Mouse (Mus musculus) heart, postnatal 0 days (tissue): Measurements from ENCODE around the gene Polr3a. TPM values are rescaled to one million over a fixed set of nuclear protein-coding genes. Genes with fewer than 3 reads are reported as not detected.
"Not testable (repeated sequence)": the region's sequence is repeated elsewhere in the genome, so short reads cannot be mapped to it uniquely, and the experiment has no call there.

Source experiments
- ATAC-seq: fragments of 200-750 bp; cut with Nextera tagmentation; 2 replicates; pipeline ENCODE4 v1.8.0; 2017; ENCODE audit warnings: low read depth, moderate number of reproducible peaks, moderate library complexity; ENCODE audit not compliant: insufficient read depth
- DNase-seq: peaks from one replicate; pipeline ENCODE4 v3.0.0-alpha.2; 2016; ENCODE audit warnings: low spot score
- H3K27ac ChIP-seq: fragments of 300-500 bp; sonication (generic); 2 replicates; pipeline ENCODE4 v1.5.1; 2014; ENCODE audit warnings: low read depth, mild to moderate bottlenecking
- H3K27me3 ChIP-seq: fragments of 300-500 bp; sonication (generic); 2 replicates; pipeline ENCODE4 v1.6.1; 2014; ENCODE audit warnings: low read length, mixed read lengths; ENCODE audit not compliant: control insufficient read depth, insufficient read depth
- H3K36me3 ChIP-seq: fragments of 300-500 bp; sonication (generic); replicated peaks from 2 replicates; pipeline ENCODE4 v1.6.1; 2014; ENCODE audit warnings: low read length, mixed read lengths; ENCODE audit not compliant: control insufficient read depth, insufficient read depth
- H3K4me1 ChIP-seq: fragments of 300-500 bp; sonication (generic); 2 replicates; pipeline ENCODE4 v1.6.1; 2014; ENCODE audit warnings: antibody characterized with exemption; ENCODE audit not compliant: control insufficient read depth, insufficient read depth
- H3K4me2 ChIP-seq: fragments of 300-500 bp; sonication (generic); 2 replicates; pipeline ENCODE4 v1.6.1; 2014; ENCODE audit warnings: low read depth, mild to moderate bottlenecking, low read length, moderate library complexity
- H3K4me3 ChIP-seq: fragments of 300-500 bp; sonication (generic); 2 replicates; pipeline ENCODE4 v1.5.1; 2014; ENCODE audit warnings: low read depth, low read length
- H3K9ac ChIP-seq: fragments of 300-500 bp; sonication (generic); replicated peaks from 2 replicates; pipeline ENCODE4 v1.6.1; 2014; ENCODE audit warnings: low read depth, low read length, mixed read lengths
- H3K9me3 ChIP-seq: fragments of 300-500 bp; sonication (generic); replicated peaks from 2 replicates; pipeline ENCODE4 v1.6.1; 2016; ENCODE audit warnings: low read length; ENCODE audit not compliant: control insufficient read depth
- CTCF ChIP-seq: IDR thresholded peaks from 2 replicates; pipeline ENCODE4 v1.5.1; 2016; ENCODE audit warnings: antibody characterized with exemption, control low read depth, low read depth
- EP300 ChIP-seq: IDR thresholded peaks from 2 replicates; pipeline ENCODE4 v1.6.1; 2016; ENCODE audit warnings: antibody characterized with exemption, low read depth
- WGBS: fragments of 180-500 bp; shearing (Covaris S2); extraction: QIAGEN DNeasy Blood & Tissue Kit; methylation state at CpG from one replicate; pipeline ENCODE4 v1.1.7; 2014; 5-methylcytosine and 5-hydroxymethylcytosine counted together
- polyA plus RNA-seq: library from polyadenylated mRNA; unstranded; fragments of >200 nt; fragmentation: Nextera tagmentation; extraction: Ambion mirVana; gene quantifications from 2 replicates; pipeline ENCODE4 v1.2.1, GENCODE M21; 2015
- total RNA-seq: library from RNA; depleted of rRNA; stranded (reverse); fragments of >200 nt; gene quantifications from 2 replicates; pipeline ENCODE4 v1.2.3, GENCODE M21; 2014; ENCODE audit warnings: low replicate concordance

The Polr3a gene
- total and polyA plus RNA-seq, 2 experiments from 2014 or later: 5.3 to 23.1 TPM

GRCm38 (mm10) chr14:24491266-24491981, 4.6 kb upstream of the Polr3a start:
- no peaks in the 10 kb centered on the region for H3K9me3 ChIP-seq
- 3% methylated on average over 11 of the region's 11 CpGs for WGBS
- H3K27me3 ChIP-seq: no peaks in the 10 kb centered on the region
- ATAC-seq (no peak; the same call in 1 of the 2 replicates), DNase-seq (peak; percentile 34)
- peak overlapping the region; percentile 66 for H3K4me2 ChIP-seq
- H3K4me3 ChIP-seq: peak overlapping the region; percentile 78
- peaks cover 45% of the 10 kb centered on the region for H3K36me3 ChIP-seq
- H3K4me1 ChIP-seq: peaks cover 20% of the 10 kb centered on the region
- peak overlapping the region; percentile 65 for H3K9ac ChIP-seq
- TF ChIP-seq EP300 (no peak), CTCF (no peak)
- peak overlapping the region; percentile 80 for H3K27ac ChIP-seq

DNA sequence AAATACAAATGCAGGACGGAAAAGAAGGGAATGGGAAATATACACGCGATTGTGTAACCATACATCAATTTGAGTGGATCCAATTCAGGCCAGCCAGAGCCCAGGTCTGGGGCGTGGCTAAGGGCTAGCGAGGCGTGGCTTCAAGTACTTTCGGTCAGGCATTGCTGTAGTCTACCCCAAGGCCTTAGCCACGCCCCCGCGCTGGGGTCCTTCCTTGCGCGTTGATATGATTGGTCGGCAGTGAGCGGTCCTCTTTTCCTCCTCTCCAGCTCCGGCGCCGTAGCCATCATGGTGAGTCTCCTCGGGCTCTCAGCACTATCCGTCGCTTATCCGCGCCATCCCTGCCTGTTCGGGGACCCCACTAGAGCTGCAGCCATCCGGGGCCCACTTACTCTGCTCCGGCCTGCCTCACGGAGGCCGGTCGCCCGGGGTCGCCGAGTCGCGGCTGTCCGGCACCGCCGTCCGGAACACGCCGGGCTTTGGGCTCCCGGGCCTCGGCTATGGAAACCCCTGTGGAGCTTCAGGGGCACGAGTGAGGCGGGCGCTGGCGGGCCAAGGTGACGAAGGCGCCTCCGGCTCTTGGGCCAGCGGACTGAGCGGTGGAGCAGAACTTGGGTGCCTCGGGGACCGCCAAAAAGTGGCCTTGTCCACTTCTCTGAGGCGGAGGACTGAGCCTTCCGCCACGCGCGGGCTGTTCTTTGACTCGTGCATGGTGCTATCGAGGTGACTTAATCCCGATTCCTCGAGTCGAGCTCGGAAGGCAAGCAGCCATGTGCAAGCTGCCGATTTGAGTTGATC, 3.8 kb upstream of the Polr3a start:
- H3K9me3 ChIP-seq: no peaks in the 10 kb centered on the region
- peaks cover 27% of the 10 kb centered on the region for H3K4me1 ChIP-seq
- H3K4me2 ChIP-seq: peak overlapping the region; percentile 66
- H3K27ac ChIP-seq: peak overlapping the region; percentile 80
- under 1% methylated on average over 64 of the region's 64 CpGs for WGBS
- H3K4me3 ChIP-seq: peak overlapping the region; percentile 78
- no peak for TF ChIP-seq EP300
- TF ChIP-seq CTCF: no peak
- no peaks in the 10 kb centered on the region for H3K27me3 ChIP-seq
- peak; percentile 90 for ATAC-seq
- H3K9ac ChIP-seq: peak overlapping the region; percentile 65
- peak; percentile 92 for DNase-seq
- peaks cover 37% of the 10 kb centered on the region for H3K36me3 ChIP-seq

- not testable (repeated sequence) for H3K4me3 ChIP-seq, DNase-seq, H3K27me3 ChIP-seq, ATAC-seq, H3K9me3 ChIP-seq, H3K4me2 ChIP-seq, H3K27ac ChIP-seq, H3K9ac ChIP-seq
- peaks cover 29% of the 10 kb centered on the region for H3K36me3 ChIP-seq
- 80% methylated on average over 7 of the region's 7 CpGs for WGBS
- peaks cover 29% of the 10 kb centered on the region for H3K4me1 ChIP-seq
Observed at GRCm38 (mm10) chr14:24489772-24490171, 2.9 kb upstream of the Polr3a start.

- WGBS: 5% methylated on average over 13 of the region's 13 CpGs
- DNase-seq (no peak), ATAC-seq (no peak; the same call in 1 of the 2 replicates)
- Histone ChIP-seq H3K36me3 (peaks cover 30% of the 10 kb centered on the region), H3K4me2 (peak overlapping the region; percentile 86), H3K27ac (peak overlapping the region; percentile 46), H3K27me3 (no peaks in the 10 kb centered on the region), H3K4me3 (peak overlapping the region; percentile 94), H3K4me1 (peaks cover 11% of the 10 kb centered on the region), H3K9me3 (no peaks in the 10 kb centered on the region), H3K9ac (peak overlapping the region; percentile 88)
- TF ChIP-seq CTCF: no peak
- TF ChIP-seq EP300: no peak
Observed at GRCm38 (mm10) chr14:24486241-24486767, 554 bp downstream of the Polr3a start.

GRCm38 (mm10) chr14:24468806-24469205, 18.1 kb downstream of the Polr3a start:
- 74% methylated on average over 6 of the region's 6 CpGs for WGBS
- H3K36me3 ChIP-seq: peaks cover 99% of the 10 kb centered on the region

More at GRCm38 (mm10) chr14:24468806-24469205, 18.1 kb downstream of the Polr3a start:
- Histone ChIP-seq H3K27ac (no peak overlapping the region), H3K9ac (no peak overlapping the region), H3K4me1 (no peaks in the 10 kb centered on the region), H3K4me3 (no peak overlapping the region), H3K9me3 (no peaks in the 10 kb centered on the region), H3K4me2 (no peak overlapping the region), H3K27me3 (no peaks in the 10 kb centered on the region)
- ATAC-seq (no peak), DNase-seq (no peak)
- TF ChIP-seq CTCF (no peak), EP300 (no peak)
